Mouse (Mus musculus) adrenal gland, adult 10 weeks (tissue): ENCODE data around the gene Purb. TPM values are rescaled to one million over a fixed set of nuclear protein-coding genes. Genes with fewer than 3 reads are reported as not detected.

Experiments used
- polyA plus RNA-seq: library from polyadenylated mRNA; stranded (reverse); fragments of 350-450 nt; fragmentation: Illumina TruSeq; extraction: RNeasy Lipid Tissue Mini Kit (QIAGEN cat#74804); gene quantifications from one replicate; pipeline ENCODE4 v1.2.3, GENCODE M21; 2014; ENCODE audit warnings: low read depth, low replicate concordance

Purb gene
- polyA plus RNA-seq, result 181 TPM

GRCm38 (mm10) chr11:6475867-6476484 lies at the start of gene Purb:
Purb (minus strand) TSS chr11:6475917.

GRCm38 (mm10) chr11:6520507-6521173 lies 44.9 kb upstream of the Purb start, which contains the start of gene Myo1g:
Myo1g (minus strand) TSS chr11:6520965.

GRCm38 (mm10) chr11:6444077-6444853 lies 31.5 kb downstream of the Purb start, which contains the start of gene H2afv:
H2afv (minus strand) TSS chr11:6444443.

Other genes with a start within 250 kb of the Purb start
- gene Npc1l1, start 245.8 kb downstream of the Purb start, polyA plus RNA-seq, result not detected
- gene Ddx56, start 208.1 kb downstream of the Purb start, polyA plus RNA-seq, result 10.8 TPM
- 55.3 TPM for gene Tmed4, start 201.0 kb downstream of the Purb start, polyA plus RNA-seq
- gene Ogdh, start 184.3 kb downstream of the Purb start, polyA plus RNA-seq, result 192 TPM
- 0.87 TPM for gene Zmiz2, start 86.8 kb downstream of the Purb start, polyA plus RNA-seq
- gene Ppia, start 60.5 kb downstream of the Purb start, polyA plus RNA-seq, result 1,365 TPM
- gene H2afv, start 31.5 kb downstream of the Purb start, polyA plus RNA-seq, result 21.3 TPM
- gene Myo1g, start 45.0 kb upstream of the Purb start, polyA plus RNA-seq, result not detected
- not detected for gene Ccm2, start 71.0 kb upstream of the Purb start, polyA plus RNA-seq
- not detected for gene Nacad, start 130.1 kb upstream of the Purb start, polyA plus RNA-seq
- 1.2 TPM for gene Tbrg4, start 150.2 kb upstream of the Purb start, polyA plus RNA-seq
- gene Wap, start 162.7 kb upstream of the Purb start, polyA plus RNA-seq, result not detected
- 0.76 TPM for gene Ramp3, start 182.6 kb upstream of the Purb start, polyA plus RNA-seq